Mouse (Mus musculus) myocyte (in vitro differentiated cells): ENCODE results near the gene Kbtbd8.

Source experiments
- CEBPB ChIP-seq: IDR thresholded peaks from 2 replicates; pipeline ENCODE4 v1.6.1; 2011; ENCODE audit warnings: mild to moderate bottlenecking, moderate library complexity; ENCODE audit not compliant: poor library complexity, insufficient read depth, severe bottlenecking
- E2F4 ChIP-seq: IDR thresholded peaks from one replicate; pipeline ENCODE4 v1.6.1; 2011; ENCODE audit warnings: mild to moderate bottlenecking, control low read depth, moderate library complexity; ENCODE audit not compliant: insufficient read depth
- MAX ChIP-seq: IDR thresholded peaks from one replicate; pipeline ENCODE4 v1.6.1; 2011; ENCODE audit warnings: low read depth, mild to moderate bottlenecking, control low read depth
- MYOG ChIP-seq, 3 experiments: IDR thresholded peaks; one replicate each; pipeline ENCODE4 v1.6.1; 2011; ENCODE audit warnings: control low read depth in 2 of 3, low read depth in 2 of 3, mild to moderate bottlenecking in 2 of 3; ENCODE audit not compliant: insufficient read length in 2 of 3, control insufficient read depth in 1 of 3, insufficient read depth in 1 of 3
- POLR2A ChIP-seq: IDR thresholded peaks from one replicate; pipeline ENCODE4 v1.6.1; 2011; ENCODE audit warnings: low read depth, mild to moderate bottlenecking, control low read depth, moderate library complexity; ENCODE audit not compliant: insufficient read length
- TCF12 ChIP-seq: IDR thresholded peaks from one replicate; pipeline ENCODE4 v1.6.1; 2011; ENCODE audit warnings: mild to moderate bottlenecking, control low read depth; ENCODE audit not compliant: poor library complexity, insufficient read depth, severe bottlenecking
- TCF3 ChIP-seq: IDR thresholded peaks from one replicate; pipeline ENCODE4 v1.6.1; 2011; ENCODE audit warnings: low read depth, control low read depth; ENCODE audit not compliant: insufficient read length
- USF1 ChIP-seq: IDR thresholded peaks from one replicate; pipeline ENCODE4 v1.6.1; 2011; ENCODE audit warnings: low read depth, mild to moderate bottlenecking, control low read depth, moderate library complexity

DNA sequence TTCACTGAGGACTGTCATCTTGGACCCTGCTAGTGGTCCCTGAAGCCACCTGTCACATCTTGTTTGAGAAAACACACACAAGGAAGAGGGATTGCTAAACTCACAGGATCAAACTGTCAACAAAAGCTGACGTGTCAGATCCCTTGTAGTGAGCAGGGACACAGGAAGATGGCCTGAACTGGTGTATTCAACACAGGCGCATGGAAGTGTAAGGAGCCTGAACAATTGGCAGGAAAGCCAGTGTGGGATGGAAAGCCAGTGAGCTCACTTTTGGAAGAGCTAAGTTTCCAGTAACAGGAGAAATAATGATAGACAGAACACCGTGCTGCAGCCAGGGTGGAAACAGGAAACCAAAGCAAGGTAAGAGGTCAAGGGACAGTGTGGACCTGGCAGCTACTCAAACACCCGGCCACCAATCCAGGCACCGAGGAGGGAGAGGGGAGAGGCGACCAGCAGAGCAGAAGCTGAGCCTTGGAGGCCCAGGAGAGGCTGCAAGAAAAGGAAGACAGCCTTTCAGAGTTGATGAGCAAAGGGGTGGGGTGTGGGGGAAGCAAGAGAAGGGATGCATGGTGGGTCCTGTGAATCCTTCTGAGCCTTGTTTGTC is 33.0 kb downstream of the Kbtbd8 start:
- TF ChIP-seq POLR2A, result no peak
- no peak for TF ChIP-seq MAX
- no peak for TF ChIP-seq USF1
- no peak for TF ChIP-seq TCF12
- TF ChIP-seq E2F4, result no peak
- no peak for TF ChIP-seq CEBPB
- TF ChIP-seq TCF3, result no peak
- no peak for TF ChIP-seq MYOG (IDR thresholded peaks at IDR 0.05; ENCODE audit: control insufficient read depth in 1 of 3, insufficient read depth in 1 of 3, insufficient read length in 2 of 3, low read depth in 2 of 3)
